Mouse (Mus musculus): ENCODE measurements around the gene Fam57b. TPM values are rescaled to one million over a fixed set of nuclear protein-coding genes. Genes with fewer than 3 reads are reported as not detected.
A peak's percentile ranks its signal among the peaks of the same experiment; 100 is the strongest.
"Not testable (repeated sequence)": the region's sequence is repeated elsewhere in the genome, so short reads cannot be mapped to it uniquely, and the experiment has no call there.

The Fam57b gene
- polyA plus RNA-seq, 1 experiment = not detected

DNA sequence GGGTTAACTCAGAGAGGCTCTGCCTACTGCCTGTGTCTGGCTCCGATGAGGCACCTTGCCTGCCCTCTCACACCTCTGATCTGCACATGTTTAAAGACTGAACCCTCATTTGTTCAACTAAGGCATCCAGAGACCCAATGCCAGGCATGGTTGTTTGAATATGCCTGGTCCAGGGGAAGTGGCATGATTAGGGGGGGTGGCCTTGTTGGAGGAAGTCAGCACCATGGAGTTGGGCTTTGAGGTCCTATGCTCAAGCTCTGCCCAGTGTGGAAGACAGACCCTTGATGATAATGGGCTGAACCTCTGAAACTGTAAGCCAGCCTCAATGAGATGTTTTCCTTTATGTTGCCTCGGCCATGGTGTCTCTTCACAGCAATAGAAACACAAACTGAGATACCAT, 24.1 kb upstream of the Fam57b start:
- Histone ChIP-seq H3K4me1 (ENCODE audit: control insufficient read depth, insufficient read depth, low read length) (peaks cover 7% of the 10 kb centered on the region), H3K27ac (ENCODE audit: control insufficient read depth, insufficient read depth, low read depth, low read length, poor library complexity) (no peak overlapping the region), H3K4me3 (replicated peaks; ENCODE audit: control insufficient read depth, low read depth, low read length) (no peak overlapping the region)
- TF ChIP-seq POLR2A (IDR thresholded peaks at IDR 0.05; ENCODE audit: borderline replicate concordance, control insufficient read depth, low read depth, low read length) (no peak), CTCF (IDR thresholded peaks at IDR 0.05; ENCODE audit: control insufficient read depth, insufficient read depth, low read length) (no peak)
- WGBS = 83% methylated on average over 2 of the region's 2 CpGs

DNA sequence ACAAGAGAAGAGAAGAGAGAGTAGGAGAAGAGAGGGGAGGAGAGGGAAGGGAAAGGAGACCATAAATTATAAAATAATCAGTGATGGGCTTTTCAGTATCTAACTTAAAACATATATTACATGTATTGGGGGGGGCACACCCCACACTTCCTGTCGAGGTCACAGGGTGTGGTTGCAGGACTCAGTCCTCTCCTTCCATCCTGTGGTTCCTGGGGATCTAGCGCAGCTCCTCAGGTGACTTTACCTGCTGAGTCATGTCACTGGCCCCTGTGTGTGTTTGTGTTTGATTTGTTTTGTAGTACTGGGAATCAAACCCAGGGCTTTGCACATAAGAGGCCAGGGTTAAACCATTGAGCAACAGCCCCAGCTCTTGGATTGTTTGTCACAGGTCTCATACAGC, 23.0 kb upstream of the Fam57b start:
- Histone ChIP-seq H3K4me3 (replicated peaks; ENCODE audit: control insufficient read depth, low read depth, low read length) (no peak overlapping the region), H3K4me1 (ENCODE audit: control insufficient read depth, insufficient read depth, low read length) (peaks cover 7% of the 10 kb centered on the region), H3K27ac (ENCODE audit: control insufficient read depth, insufficient read depth, low read depth, low read length, poor library complexity) (no peak overlapping the region)
- WGBS = 22% methylated on average over 2 of the region's 2 CpGs
- no peak for TF ChIP-seq CTCF (IDR thresholded peaks at IDR 0.05; ENCODE audit: control insufficient read depth, insufficient read depth, low read length)
- no peak for TF ChIP-seq POLR2A (IDR thresholded peaks at IDR 0.05; ENCODE audit: borderline replicate concordance, control insufficient read depth, low read depth, low read length)

DNA sequence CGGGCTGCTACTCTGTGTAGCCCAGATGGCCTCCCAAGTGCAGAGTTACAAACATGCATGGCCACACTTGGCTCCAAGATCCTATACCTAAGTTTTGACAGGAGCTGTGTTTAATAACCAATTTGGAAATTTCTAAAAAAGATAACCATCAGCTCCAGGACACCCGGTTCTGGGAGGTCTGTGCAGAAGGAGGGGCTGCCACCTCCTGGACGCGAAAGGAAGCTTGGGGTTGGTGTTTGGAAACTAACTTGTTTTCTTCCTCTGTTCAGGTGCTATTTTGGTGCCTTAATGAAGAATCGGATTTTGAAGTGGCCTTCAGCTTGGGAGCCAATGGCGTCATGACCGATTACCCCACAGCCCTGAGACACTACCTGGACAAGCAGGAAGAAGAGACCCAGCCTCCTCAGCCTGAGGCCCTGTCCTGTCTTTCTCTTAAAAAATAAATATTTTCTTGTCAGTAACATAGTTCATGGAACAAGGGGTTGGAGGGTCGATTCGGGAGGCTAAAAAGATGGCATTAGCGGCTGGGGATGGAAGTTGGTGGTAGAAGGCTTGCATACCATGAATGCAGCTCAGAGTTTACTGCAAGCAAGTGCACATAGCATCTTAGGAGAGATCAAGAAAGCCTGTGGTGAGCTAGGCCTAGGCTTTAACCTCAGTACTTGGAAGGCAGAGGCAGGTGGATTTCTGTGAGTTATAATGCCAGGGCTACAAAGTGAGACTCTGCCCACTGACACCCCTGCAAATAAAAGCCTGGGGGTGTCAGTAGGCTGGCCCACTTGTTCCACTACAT, 22.1 kb upstream of the Fam57b start:
- 50% methylated on average over 10 of the region's 10 CpGs for WGBS
- Histone ChIP-seq H3K4me3 (replicated peaks; ENCODE audit: control insufficient read depth, low read depth, low read length) (no peak overlapping the region), H3K27ac (ENCODE audit: control insufficient read depth, insufficient read depth, low read depth, low read length, poor library complexity) (no peak overlapping the region), H3K4me1 (ENCODE audit: control insufficient read depth, insufficient read depth, low read length) (peaks cover 10% of the 10 kb centered on the region)
- TF ChIP-seq CTCF (IDR thresholded peaks at IDR 0.05; ENCODE audit: control insufficient read depth, insufficient read depth, low read length) (peak; percentile 57), POLR2A (IDR thresholded peaks at IDR 0.05; ENCODE audit: borderline replicate concordance, control insufficient read depth, low read depth, low read length) (no peak)

DNA sequence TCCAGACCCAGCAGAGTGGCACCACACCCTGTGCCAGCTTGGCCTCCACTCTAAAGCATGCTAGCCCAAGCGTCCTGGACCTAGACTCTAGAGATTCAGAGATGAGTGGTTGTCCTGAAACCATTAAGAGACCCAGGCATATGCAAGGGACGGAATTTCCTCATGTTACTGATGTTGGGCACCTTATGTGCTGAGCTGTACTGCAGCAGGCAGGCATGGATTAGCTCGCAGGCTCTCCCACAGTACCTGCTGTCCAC, 21.6 kb upstream of the Fam57b start:
- no peak overlapping the region for H3K27ac ChIP-seq (ENCODE audit: control insufficient read depth, insufficient read depth, low read depth, low read length, poor library complexity)
- no peak overlapping the region for H3K4me3 ChIP-seq (replicated peaks; ENCODE audit: control insufficient read depth, low read depth, low read length)
- H3K4me1 ChIP-seq (ENCODE audit: control insufficient read depth, insufficient read depth, low read length) = peaks cover 10% of the 10 kb centered on the region
- WGBS = 75% methylated on average over 3 of the region's 3 CpGs
- TF ChIP-seq CTCF (IDR thresholded peaks at IDR 0.05; ENCODE audit: control insufficient read depth, insufficient read depth, low read length) = no peak
- no peak for TF ChIP-seq POLR2A (IDR thresholded peaks at IDR 0.05; ENCODE audit: borderline replicate concordance, control insufficient read depth, low read depth, low read length)

DNA sequence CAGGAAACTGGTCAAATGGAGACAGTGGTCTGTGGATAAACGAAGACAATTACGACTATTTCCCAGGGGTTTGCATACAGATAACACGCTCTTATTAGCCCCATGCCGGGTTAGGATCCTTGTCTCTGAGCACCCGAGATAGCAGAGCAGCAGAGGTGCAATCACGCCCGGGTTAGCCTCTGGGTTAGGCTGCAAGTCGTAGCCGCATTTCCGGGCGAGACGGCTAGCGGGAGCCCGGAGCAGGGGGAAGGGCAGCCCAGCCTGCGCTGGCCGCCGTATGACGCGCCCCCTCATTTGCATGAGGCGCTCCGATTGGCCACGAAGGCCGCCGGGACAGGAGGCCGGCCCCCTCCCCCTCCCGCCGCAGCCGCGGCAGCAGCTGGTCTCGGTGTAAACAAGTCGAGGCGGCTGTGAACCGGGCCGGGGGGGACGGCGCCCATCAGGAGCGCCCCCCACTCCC, 20.8 kb upstream of the Fam57b start, which contains the start of gene Ypel3:
Ypel3 (plus strand) TSS at position 358 of the 460 bp plus-strand sequence.
- peak within 1 kb of the TSS; percentile 88 for H3K27ac ChIP-seq (ENCODE audit: control insufficient read depth, insufficient read depth, low read depth, low read length, poor library complexity)
- TF ChIP-seq POLR2A (IDR thresholded peaks at IDR 0.05; ENCODE audit: borderline replicate concordance, control insufficient read depth, low read depth, low read length) = peak; percentile 86; the same call in 1 of the 2 replicates
- no peak for TF ChIP-seq CTCF (IDR thresholded peaks at IDR 0.05; ENCODE audit: control insufficient read depth, insufficient read depth, low read length)
- H3K4me1 ChIP-seq (ENCODE audit: control insufficient read depth, insufficient read depth, low read length) = peaks cover 10% of the 10 kb centered on the region
- H3K4me3 ChIP-seq (replicated peaks; ENCODE audit: control insufficient read depth, low read depth, low read length) = peak within 1 kb of the TSS; percentile 83
- under 1% methylated on average over 36 of the region's 37 CpGs for WGBS

DNA sequence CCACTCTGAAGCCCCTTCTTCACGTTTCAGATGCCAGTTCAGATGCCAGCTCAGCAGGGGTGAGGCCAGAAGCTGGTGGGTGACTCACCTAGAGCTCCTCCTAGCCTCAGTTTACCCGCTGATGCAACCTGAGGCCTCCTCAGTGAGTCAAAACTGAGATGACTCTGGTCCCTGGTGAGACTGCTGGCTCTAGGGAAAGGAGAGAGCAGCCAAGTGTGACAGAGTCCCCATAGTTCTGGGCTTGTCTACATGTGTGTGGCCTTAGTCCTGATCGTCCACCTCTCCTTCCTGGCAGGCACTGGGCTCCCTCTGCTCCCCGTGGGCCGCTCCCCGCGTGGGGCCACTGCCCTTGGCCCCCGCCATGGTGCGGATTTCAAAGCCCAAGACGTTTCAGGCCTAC, 20.0 kb upstream of the Fam57b start:
- WGBS = 41% methylated on average over 10 of the region's 10 CpGs
- 0 out of 2 replicates have a peak, but pooled peaks have one; percentile 26 for TF ChIP-seq POLR2A (IDR thresholded peaks at IDR 0.05; ENCODE audit: borderline replicate concordance, control insufficient read depth, low read depth, low read length)
- no peak for TF ChIP-seq CTCF (IDR thresholded peaks at IDR 0.05; ENCODE audit: control insufficient read depth, insufficient read depth, low read length)
- peak overlapping the region; percentile 83 for H3K4me3 ChIP-seq (replicated peaks; ENCODE audit: control insufficient read depth, low read depth, low read length)
- H3K4me1 ChIP-seq (ENCODE audit: control insufficient read depth, insufficient read depth, low read length) = peaks cover 10% of the 10 kb centered on the region
- peak overlapping the region; percentile 88 for H3K27ac ChIP-seq (ENCODE audit: control insufficient read depth, insufficient read depth, low read depth, low read length, poor library complexity)

DNA sequence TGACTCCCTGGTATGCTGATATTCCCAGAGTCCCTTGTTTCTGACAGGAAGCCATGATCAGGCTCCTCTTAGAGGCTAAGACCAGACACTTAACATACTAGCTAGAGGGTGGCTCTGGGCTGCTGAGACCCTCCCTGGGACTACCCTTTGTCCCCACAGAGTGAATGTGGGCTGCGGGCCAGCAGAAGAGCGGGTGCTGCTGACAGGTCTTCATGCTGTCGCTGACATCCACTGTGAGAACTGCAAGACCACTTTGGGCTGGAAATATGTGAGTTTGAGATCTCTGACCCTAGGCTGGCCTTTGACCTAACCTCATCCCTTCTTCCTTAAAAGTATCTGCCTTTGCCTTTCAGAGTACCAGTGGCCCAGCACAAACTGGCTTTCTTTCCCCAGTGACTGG, 19.3 kb upstream of the Fam57b start:
- H3K27ac ChIP-seq (ENCODE audit: control insufficient read depth, insufficient read depth, low read depth, low read length, poor library complexity) = no peak overlapping the region; the same call in 1 of the 2 replicates
- 94% methylated on average over 3 of the region's 3 CpGs for WGBS
- peaks cover 10% of the 10 kb centered on the region for H3K4me1 ChIP-seq (ENCODE audit: control insufficient read depth, insufficient read depth, low read length)
- no peak overlapping the region for H3K4me3 ChIP-seq (replicated peaks; ENCODE audit: control insufficient read depth, low read depth, low read length)
- TF ChIP-seq POLR2A (IDR thresholded peaks at IDR 0.05; ENCODE audit: borderline replicate concordance, control insufficient read depth, low read depth, low read length) = no peak
- no peak for TF ChIP-seq CTCF (IDR thresholded peaks at IDR 0.05; ENCODE audit: control insufficient read depth, insufficient read depth, low read length)

DNA sequence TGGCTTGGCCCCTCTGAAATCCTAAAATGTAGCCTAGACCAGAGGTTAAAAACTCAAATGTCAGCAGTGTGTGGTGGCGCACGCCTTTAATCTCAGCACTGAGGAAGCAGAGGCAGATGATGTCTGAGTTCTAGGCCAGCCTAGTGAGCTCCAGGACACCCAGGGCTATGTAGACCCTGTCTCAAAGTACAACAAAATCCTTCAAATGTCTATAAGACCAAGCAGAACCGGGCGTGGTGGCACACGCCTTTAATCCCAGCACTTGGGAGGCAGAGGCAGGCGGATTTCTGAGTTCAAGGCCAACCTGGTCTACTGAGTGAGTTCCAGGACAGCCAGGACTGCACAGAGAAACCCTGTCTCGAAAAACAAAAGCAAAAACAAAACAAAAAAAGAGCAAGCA, 18.4 kb upstream of the Fam57b start:
- 84% methylated on average over 7 of the region's 7 CpGs for WGBS
- H3K4me1 ChIP-seq (ENCODE audit: control insufficient read depth, insufficient read depth, low read length); H3K4me3 ChIP-seq (replicated peaks; ENCODE audit: control insufficient read depth, low read depth, low read length); H3K27ac ChIP-seq (ENCODE audit: control insufficient read depth, insufficient read depth, low read depth, low read length, poor library complexity): not testable (repeated sequence)
